Mouse (Mus musculus) WW6 (cell line): ENCODE results near the gene Sorbs2.

Experiments used
- DNase-seq: peaks from one replicate; pipeline ENCODE4 v3.0.0-alpha.2; 2013; ENCODE audit warnings: low read depth, low spot score

Gene Sorbs2

GRCm38 (mm10) chr8:45507634-45508321 lies at the start of gene Sorbs2:
Gene Sorbs2 (plus strand): TSS chr8:45507788.
- no peak for DNase-seq

GRCm38 (mm10) chr8:45457874-45458273 lies 49.7 kb upstream of the Sorbs2 start:
- DNase-seq, result no peak

- DNase-seq, result no peak
Observed at GRCm38 (mm10) chr8:45469006-45469405, 38.6 kb upstream of the Sorbs2 start.

- DNase-seq, result no peak
Observed at GRCm38 (mm10) chr8:45469507-45470178, 37.9 kb upstream of the Sorbs2 start.

GRCm38 (mm10) chr8:45480886-45481285 lies 26.7 kb upstream of the Sorbs2 start:
- DNase-seq, result no peak

- DNase-seq, result no peak
Observed at GRCm38 (mm10) chr8:45486281-45486680, 21.3 kb upstream of the Sorbs2 start.

GRCm38 (mm10) chr8:45503971-45504370 lies 3.6 kb upstream of the Sorbs2 start:
- no peak for DNase-seq

GRCm38 (mm10) chr8:45506376-45506775 lies 1.2 kb upstream of the Sorbs2 start:
- no peak for DNase-seq

GRCm38 (mm10) chr8:45507277-45507633 lies 333 bp upstream of the Sorbs2 start:
- no peak for DNase-seq

- no peak for DNase-seq
Observed at GRCm38 (mm10) chr8:45508521-45509104, 1.0 kb downstream of the Sorbs2 start.

GRCm38 (mm10) chr8:45512369-45512768 lies 4.8 kb downstream of the Sorbs2 start:
- no peak for DNase-seq

GRCm38 (mm10) chr8:45521595-45521994 lies 14.0 kb downstream of the Sorbs2 start:
- DNase-seq, result no peak

- no peak for DNase-seq
Observed at GRCm38 (mm10) chr8:45527708-45528107, 20.1 kb downstream of the Sorbs2 start.

- no peak for DNase-seq
Observed at GRCm38 (mm10) chr8:45528890-45529289, 21.3 kb downstream of the Sorbs2 start.

GRCm38 (mm10) chr8:45536578-45536977 lies 29.0 kb downstream of the Sorbs2 start:
- no peak for DNase-seq

- DNase-seq, result no peak
Observed at GRCm38 (mm10) chr8:45540513-45540912, 32.9 kb downstream of the Sorbs2 start.

GRCm38 (mm10) chr8:45552175-45552574 lies 44.6 kb downstream of the Sorbs2 start:
- no peak for DNase-seq

GRCm38 (mm10) chr8:45554627-45555026 lies 47.0 kb downstream of the Sorbs2 start:
- DNase-seq, result no peak

- DNase-seq, result no peak
Observed at GRCm38 (mm10) chr8:45557936-45558335, 50.3 kb downstream of the Sorbs2 start.

- no peak for DNase-seq
Observed at GRCm38 (mm10) chr8:45558426-45558825, 50.8 kb downstream of the Sorbs2 start.

GRCm38 (mm10) chr8:45559176-45559820 lies 51.7 kb downstream of the Sorbs2 start:
- DNase-seq, result no peak

GRCm38 (mm10) chr8:45565189-45565588 lies 57.6 kb downstream of the Sorbs2 start:
- DNase-seq, result no peak
